Mouse (Mus musculus): ENCODE measurements around the gene Wdr46. TPM values are rescaled to one million over a fixed set of nuclear protein-coding genes. Genes with fewer than 3 reads are reported as not detected.

Wdr46 gene
- polyA plus RNA-seq, 1 experiment from 2014 or later, result 26.8 TPM

DNA sequence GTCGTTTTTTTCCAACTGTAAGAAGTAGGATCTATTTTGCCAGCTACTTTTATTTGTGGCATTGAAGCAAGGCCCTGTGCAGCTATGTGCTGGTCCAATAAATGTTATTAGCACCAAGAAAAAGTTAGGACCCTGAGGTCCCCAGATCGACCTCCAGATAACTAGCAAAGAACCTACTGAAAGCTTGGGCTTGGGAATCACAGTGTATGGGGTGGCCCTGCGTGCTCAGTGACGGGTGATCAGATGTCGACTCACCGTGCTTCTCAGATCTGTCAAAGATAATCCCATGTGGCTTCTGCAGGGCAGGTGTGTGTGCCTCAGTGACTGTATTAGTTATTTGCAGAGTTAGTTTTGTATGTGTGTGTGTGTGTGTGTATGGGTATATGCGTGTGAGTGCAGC is 19.1 kb upstream of the Wdr46 start:
- no peaks in the 10 kb centered on the region for H3K9me3 ChIP-seq (ENCODE audit: control insufficient read depth, low read length)
- no peak overlapping the region for H3K27ac ChIP-seq (ENCODE audit: low read depth, low read length)
- ATAC-seq (ENCODE audit: low FRiP score) (no peak), DNase-seq (ENCODE audit: low spot score) (no peak)
- no peak overlapping the region for H3K4me2 ChIP-seq (replicated peaks; ENCODE audit: low read depth, low read length)
- WGBS, result 89% methylated on average over 7 of the region's 7 CpGs
- no peaks in the 10 kb centered on the region for H3K36me3 ChIP-seq (ENCODE audit: control insufficient read depth, insufficient read depth, low read length)
- H3K4me1 ChIP-seq (replicated peaks; ENCODE audit: control insufficient read depth, insufficient read depth, low read length), result peaks cover 20% of the 10 kb centered on the region
- H3K9ac ChIP-seq (ENCODE audit: low read depth, low read length), result no peak overlapping the region
- H3K27me3 ChIP-seq (ENCODE audit: control insufficient read depth, insufficient read depth, low read length), result no peaks in the 10 kb centered on the region
- no peak overlapping the region for H3K4me3 ChIP-seq (ENCODE audit: low read depth, low read length)

DNA sequence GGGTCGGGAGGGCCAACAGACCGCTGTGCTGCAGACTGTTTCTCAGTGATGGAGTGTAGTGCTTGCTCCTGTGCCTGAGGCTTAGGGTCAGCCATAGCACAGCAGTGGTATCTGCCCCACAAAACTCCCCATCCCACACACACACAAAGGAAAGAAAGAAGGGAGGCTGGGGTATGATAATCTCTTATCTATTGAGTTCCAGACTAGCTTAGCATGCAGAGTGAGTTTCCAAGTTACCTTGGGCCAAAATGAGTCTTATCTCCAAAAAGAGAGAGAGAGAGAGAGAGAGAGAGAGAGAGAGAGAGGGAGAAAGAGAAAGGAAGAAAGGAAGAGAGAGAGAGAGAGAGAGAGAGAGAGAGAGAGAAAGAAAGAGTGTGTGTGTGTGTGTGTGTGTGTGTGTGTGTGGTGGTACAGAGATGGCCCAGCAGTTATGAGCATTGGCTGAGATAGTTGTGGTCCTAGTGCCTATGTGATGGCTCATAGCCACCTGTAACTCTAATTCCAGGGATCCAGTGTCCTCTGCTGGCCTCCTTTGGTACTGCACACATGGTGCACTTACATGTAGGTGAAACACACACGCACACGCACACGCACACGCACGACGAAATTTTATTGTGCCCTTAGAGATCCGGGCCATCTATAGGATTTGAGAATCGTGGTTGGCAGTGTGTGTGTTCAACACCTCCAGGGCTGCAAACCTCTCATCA is 15.7 kb upstream of the Wdr46 start:
- Histone ChIP-seq H3K27me3 (ENCODE audit: control insufficient read depth, insufficient read depth, low read length) (no peaks in the 10 kb centered on the region), H3K36me3 (ENCODE audit: control insufficient read depth, insufficient read depth, low read length) (no peaks in the 10 kb centered on the region), H3K9ac (ENCODE audit: low read depth, low read length) (no peak overlapping the region), H3K4me3 (ENCODE audit: low read depth, low read length) (no peak overlapping the region; the same call in 1 of the 2 replicates), H3K4me1 (replicated peaks; ENCODE audit: control insufficient read depth, insufficient read depth, low read length) (peaks cover 6% of the 10 kb centered on the region; the same call in 1 of the 2 replicates), H3K4me2 (replicated peaks; ENCODE audit: low read depth, low read length) (no peak overlapping the region), H3K27ac (ENCODE audit: low read depth, low read length) (no peak overlapping the region), H3K9me3 (ENCODE audit: control insufficient read depth, low read length) (no peaks in the 10 kb centered on the region)
- DNase-seq (ENCODE audit: low spot score) (no peak), ATAC-seq (ENCODE audit: low FRiP score) (no peak)
- WGBS, result 83% methylated on average over 10 of the region's 10 CpGs

DNA sequence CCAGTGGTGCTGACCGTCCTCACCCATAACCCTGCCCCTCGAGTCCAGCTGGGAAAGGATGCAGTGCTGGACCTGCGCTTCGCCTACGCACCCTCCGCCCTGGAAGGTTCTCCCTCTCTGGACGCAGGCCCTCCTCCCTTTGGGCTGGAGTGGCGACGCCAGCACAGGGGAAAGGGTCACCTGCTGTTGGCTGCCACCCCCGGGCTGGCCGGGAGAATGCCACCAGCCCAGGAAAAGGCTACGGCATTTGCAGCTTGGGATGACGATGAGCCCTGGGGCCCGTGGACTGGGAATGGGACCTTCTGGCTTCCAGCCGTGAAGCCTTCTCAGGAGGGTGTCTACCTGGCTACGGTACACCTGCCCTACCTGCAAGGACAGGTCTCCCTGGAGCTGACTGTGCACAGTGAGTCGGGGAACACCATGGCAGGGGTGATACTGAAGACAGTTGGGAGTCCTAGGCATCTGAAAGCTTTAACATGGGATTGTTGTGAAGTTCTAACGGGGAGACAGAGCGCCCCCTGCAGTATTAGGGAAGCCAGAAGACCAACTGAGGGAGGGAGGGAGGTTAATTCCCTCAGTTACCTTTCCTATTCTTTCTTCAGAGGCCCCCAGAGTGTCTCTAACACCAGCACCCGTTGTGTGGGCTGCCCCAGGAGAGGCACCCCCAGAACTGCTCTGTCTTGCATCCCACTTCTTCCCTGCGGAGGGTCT is 14.9 kb upstream of the Wdr46 start:
- H3K4me1 ChIP-seq (replicated peaks; ENCODE audit: control insufficient read depth, insufficient read depth, low read length), result 0 out of 2 replicates have a peak, but pooled peaks cover 5% of the 10 kb centered on the region
- no peaks in the 10 kb centered on the region for H3K27me3 ChIP-seq (ENCODE audit: control insufficient read depth, insufficient read depth, low read length)
- no peak overlapping the region for H3K4me3 ChIP-seq (ENCODE audit: low read depth, low read length)
- H3K27ac ChIP-seq (ENCODE audit: low read depth, low read length), result no peak overlapping the region
- 83% methylated on average over 20 of the region's 21 CpGs for WGBS
- ATAC-seq (ENCODE audit: low FRiP score) (no peak), DNase-seq (ENCODE audit: low spot score) (no peak)
- no peaks in the 10 kb centered on the region for H3K36me3 ChIP-seq (ENCODE audit: control insufficient read depth, insufficient read depth, low read length)
- H3K9me3 ChIP-seq (ENCODE audit: control insufficient read depth, low read length), result no peaks in the 10 kb centered on the region
- H3K4me2 ChIP-seq (replicated peaks; ENCODE audit: low read depth, low read length), result no peak overlapping the region
- no peak overlapping the region for H3K9ac ChIP-seq (ENCODE audit: low read depth, low read length)

DNA sequence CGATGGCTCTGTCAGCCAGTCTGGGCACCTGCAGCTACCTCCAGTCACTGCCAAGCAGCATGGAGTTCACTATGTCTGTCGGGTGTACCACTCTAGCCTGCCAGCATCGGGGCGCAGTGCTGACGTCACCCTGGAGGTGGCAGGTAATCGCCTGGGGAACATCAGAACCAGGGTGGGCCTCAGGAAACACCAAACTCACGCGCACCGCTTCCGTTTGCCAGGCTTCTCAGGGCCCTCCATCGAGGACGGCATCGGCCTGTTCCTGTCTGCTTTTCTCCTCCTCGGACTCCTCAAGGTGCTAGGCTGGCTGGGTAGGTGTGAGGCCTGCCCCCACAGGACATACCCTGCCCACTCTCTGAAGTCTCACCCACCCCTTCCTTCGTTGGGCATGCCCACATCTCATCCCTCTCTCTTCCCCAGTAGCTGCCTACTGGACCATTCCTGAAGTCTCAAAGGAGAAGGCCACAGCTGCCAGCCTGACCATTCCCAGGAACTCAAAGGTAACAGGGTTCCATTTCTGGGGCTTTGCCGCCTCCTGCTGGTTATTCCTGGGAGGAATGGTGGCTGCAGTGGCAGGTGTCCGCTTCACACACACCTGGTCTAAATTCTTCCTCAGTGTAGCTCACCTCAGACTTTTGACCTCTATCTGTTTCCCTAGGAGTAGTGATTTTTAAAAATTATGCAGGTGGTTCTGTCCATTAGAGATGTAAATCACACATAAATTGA is 14.1 kb upstream of the Wdr46 start:
- Histone ChIP-seq H3K4me1 (replicated peaks; ENCODE audit: control insufficient read depth, insufficient read depth, low read length) (no peaks in the 10 kb centered on the region), H3K27ac (ENCODE audit: low read depth, low read length) (no peak overlapping the region), H3K27me3 (ENCODE audit: control insufficient read depth, insufficient read depth, low read length) (no peaks in the 10 kb centered on the region), H3K36me3 (ENCODE audit: control insufficient read depth, insufficient read depth, low read length) (no peaks in the 10 kb centered on the region), H3K9ac (ENCODE audit: low read depth, low read length) (no peak overlapping the region), H3K4me2 (replicated peaks; ENCODE audit: low read depth, low read length) (no peak overlapping the region), H3K4me3 (ENCODE audit: low read depth, low read length) (no peak overlapping the region), H3K9me3 (ENCODE audit: control insufficient read depth, low read length) (no peaks in the 10 kb centered on the region)
- DNase-seq (ENCODE audit: low spot score), result peak; percentile 41
- 70% methylated on average over 17 of the region's 17 CpGs for WGBS
- no peak for ATAC-seq (ENCODE audit: low FRiP score)

- Histone ChIP-seq H3K36me3 (ENCODE audit: control insufficient read depth, insufficient read depth, low read length) (0 out of 2 replicates have a peak, but pooled peaks cover 6% of the 10 kb centered on the region), H3K27ac (ENCODE audit: low read depth, low read length) (no peak overlapping the region), H3K4me2 (replicated peaks; ENCODE audit: low read depth, low read length) (peak overlapping the region; percentile 90), H3K4me3 (ENCODE audit: low read depth, low read length) (peak overlapping the region; percentile 76), H3K9ac (ENCODE audit: low read depth, low read length) (peak overlapping the region; percentile 82), H3K27me3 (ENCODE audit: control insufficient read depth, insufficient read depth, low read length) (no peaks in the 10 kb centered on the region), H3K9me3 (ENCODE audit: control insufficient read depth, low read length) (no peaks in the 10 kb centered on the region), H3K4me1 (replicated peaks; ENCODE audit: control insufficient read depth, insufficient read depth, low read length) (no peaks in the 10 kb centered on the region)
- DNase-seq (ENCODE audit: low spot score), result no peak
- ATAC-seq (ENCODE audit: low FRiP score), result no peak
- 60% methylated on average over 21 of the region's 21 CpGs for WGBS
Observed at GRCm38 (mm10) chr17:33928251-33928947, 12.1 kb upstream of the Wdr46 start.

- no peaks in the 10 kb centered on the region for H3K9me3 ChIP-seq (ENCODE audit: control insufficient read depth, low read length)
- 0 out of 2 replicates have a peak, but pooled peaks cover 6% of the 10 kb centered on the region for H3K36me3 ChIP-seq (ENCODE audit: control insufficient read depth, insufficient read depth, low read length)
- peak within 1 kb of the TSS; percentile 82 for H3K9ac ChIP-seq (ENCODE audit: low read depth, low read length)
- peak within 1 kb of the TSS; percentile 90 for H3K4me2 ChIP-seq (replicated peaks; ENCODE audit: low read depth, low read length)
- H3K4me3 ChIP-seq (ENCODE audit: low read depth, low read length), result peak within 1 kb of the TSS; percentile 76
- peak; percentile 98 for DNase-seq (ENCODE audit: low spot score)
- H3K4me1 ChIP-seq (replicated peaks; ENCODE audit: control insufficient read depth, insufficient read depth, low read length), result no peaks in the 10 kb centered on the region
- WGBS, result under 1% methylated on average over 73 of the region's 80 CpGs
- H3K27ac ChIP-seq (ENCODE audit: low read depth, low read length), result peak within 1 kb of the TSS; percentile 87
- no peaks in the 10 kb centered on the region for H3K27me3 ChIP-seq (ENCODE audit: control insufficient read depth, insufficient read depth, low read length)
- peak; percentile 83 for ATAC-seq (ENCODE audit: low FRiP score)
Observed at GRCm38 (mm10) chr17:33929371-33930279, 10.8 kb upstream of the Wdr46 start, which contains the start of gene Rgl2. Rgl2 (plus strand) TSS chr17:33929543.

GRCm38 (mm10) chr17:33930280-33931158 is 9.9 kb upstream of the Wdr46 start:
- Histone ChIP-seq H3K9me3 (ENCODE audit: control insufficient read depth, low read length) (no peaks in the 10 kb centered on the region), H3K27ac (ENCODE audit: low read depth, low read length) (peak overlapping the region; percentile 87), H3K27me3 (ENCODE audit: control insufficient read depth, insufficient read depth, low read length) (no peaks in the 10 kb centered on the region), H3K4me3 (ENCODE audit: low read depth, low read length) (peak overlapping the region; percentile 76), H3K4me1 (replicated peaks; ENCODE audit: control insufficient read depth, insufficient read depth, low read length) (no peaks in the 10 kb centered on the region), H3K9ac (ENCODE audit: low read depth, low read length) (peak overlapping the region; percentile 82), H3K36me3 (ENCODE audit: control insufficient read depth, insufficient read depth, low read length) (0 out of 2 replicates have a peak, but pooled peaks cover 6% of the 10 kb centered on the region), H3K4me2 (replicated peaks; ENCODE audit: low read depth, low read length) (peak overlapping the region; percentile 90)
- DNase-seq (ENCODE audit: low spot score), result peak; percentile 54
- ATAC-seq (ENCODE audit: low FRiP score), result peak; percentile 1; the same call in 1 of the 2 replicates
- WGBS, result 1% methylated on average over 42 of the region's 45 CpGs
